Mouse (Mus musculus) forebrain, embryonic 12.5 days (tissue): ENCODE measurements around the gene Klf16. TPM values are rescaled to one million over a fixed set of nuclear protein-coding genes. Genes with fewer than 3 reads are reported as not detected.

Experiments
- ATAC-seq: fragments of 200-750 bp; cut with Nextera tagmentation; 2 replicates; pipeline ENCODE4 v1.8.0; 2017; ENCODE audit warnings: moderate TSS enrichment; ENCODE audit not compliant: low FRiP score
- H3K27ac ChIP-seq: fragments of 300-500 bp; sonication (generic); 2 replicates; pipeline ENCODE4 v1.5.1; 2016; ENCODE audit warnings: mild to moderate bottlenecking
- H3K27me3 ChIP-seq: fragments of 300-500 bp; sonication (generic); 2 replicates; pipeline ENCODE4 v1.6.1; 2016; ENCODE audit warnings: mild to moderate bottlenecking
- H3K36me3 ChIP-seq: fragments of 300-500 bp; sonication (generic); replicated peaks from 2 replicates; pipeline ENCODE4 v1.6.1; 2016; ENCODE audit warnings: mild to moderate bottlenecking
- H3K4me1 ChIP-seq: fragments of 300-500 bp; sonication (generic); 2 replicates; pipeline ENCODE4 v1.6.1; 2016
- H3K4me2 ChIP-seq: fragments of 300-500 bp; sonication (generic); 2 replicates; pipeline ENCODE4 v1.6.1; 2016; ENCODE audit warnings: mild to moderate bottlenecking, moderate library complexity
- H3K4me3 ChIP-seq: fragments of 300-500 bp; sonication (generic); replicated peaks from 2 replicates; pipeline ENCODE4 v1.5.1; 2016; ENCODE audit warnings: mild to moderate bottlenecking
- H3K9ac ChIP-seq: fragments of 300-500 bp; sonication (generic); 2 replicates; pipeline ENCODE4 v1.6.1; 2016; ENCODE audit warnings: mild to moderate bottlenecking
- H3K9me3 ChIP-seq: fragments of 300-500 bp; sonication (generic); 2 replicates; pipeline ENCODE4 v1.6.1; 2016
- WGBS: fragments of 180-500 bp; shearing (Covaris S2); methylation state at CpG from one replicate; pipeline ENCODE4 v1.1.7; 2016; 5-methylcytosine and 5-hydroxymethylcytosine counted together
- polyA plus RNA-seq: library from polyadenylated mRNA; unstranded; fragments of >200 nt; fragmentation: Nextera tagmentation; extraction: Ambion mirVana; gene quantifications from 2 replicates; pipeline ENCODE4 v1.2.1, GENCODE M21; 2016

Gene Klf16
- polyA plus RNA-seq, 1 experiment from 2014 or later = 9.5 TPM

GRCm38 (mm10) chr10:80568876-80569275 lies 8.2 kb downstream of the Klf16 start:
- H3K27ac ChIP-seq = no peak overlapping the region
- H3K4me1 ChIP-seq = peaks cover 46% of the 10 kb centered on the region
- no peak overlapping the region for H3K9ac ChIP-seq
- no peaks in the 10 kb centered on the region for H3K27me3 ChIP-seq
- no peak overlapping the region for H3K4me2 ChIP-seq
- no peak for ATAC-seq
- WGBS = 96% methylated on average over 29 of the region's 29 CpGs
- H3K4me3 ChIP-seq = no peak overlapping the region
- peaks cover 12% of the 10 kb centered on the region for H3K36me3 ChIP-seq
- no peaks in the 10 kb centered on the region for H3K9me3 ChIP-seq

DNA sequence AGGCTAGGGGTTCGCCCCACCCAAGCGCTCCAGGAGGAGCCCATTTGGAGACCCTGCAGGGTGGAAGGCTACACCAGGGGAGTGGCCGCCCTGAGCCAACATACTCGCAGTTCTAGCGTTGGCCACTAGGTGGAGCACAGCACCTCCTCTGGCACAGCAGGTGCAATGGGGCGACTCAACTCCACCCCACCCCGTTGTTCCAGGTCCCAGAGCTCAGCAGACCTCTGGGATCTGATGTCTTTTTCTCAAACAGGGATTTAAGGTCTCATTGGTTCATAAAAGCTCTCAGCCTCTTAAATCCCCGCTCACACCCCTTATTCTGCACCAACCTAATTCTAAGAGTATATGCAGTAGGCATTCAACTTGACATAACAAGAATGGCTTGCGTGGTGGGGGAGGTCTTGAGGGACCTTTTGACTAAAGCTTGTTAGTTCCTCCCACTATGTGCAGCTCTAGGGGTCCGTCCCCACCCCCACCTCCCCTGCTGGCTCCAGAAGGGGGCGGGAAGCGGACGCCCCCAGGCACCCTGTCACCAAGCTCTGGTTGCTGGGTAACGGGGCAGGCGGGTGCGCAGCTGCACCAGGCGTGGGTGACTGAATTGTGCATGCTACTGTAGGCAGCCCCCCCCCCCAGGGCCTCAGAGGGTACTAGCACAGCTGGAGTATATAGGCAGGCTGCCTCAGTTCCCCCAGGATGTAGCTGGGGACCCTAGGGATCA lies 10.6 kb downstream of the Klf16 start:
- no peak overlapping the region for H3K4me3 ChIP-seq
- no peaks in the 10 kb centered on the region for H3K27me3 ChIP-seq
- peak overlapping the region; percentile 35 for H3K4me2 ChIP-seq
- peak overlapping the region; percentile 80 for H3K27ac ChIP-seq
- 16% methylated on average over 17 of the region's 17 CpGs for WGBS
- H3K9me3 ChIP-seq = no peaks in the 10 kb centered on the region
- peaks cover 12% of the 10 kb centered on the region for H3K36me3 ChIP-seq
- peak; percentile 70 for ATAC-seq
- peaks cover 42% of the 10 kb centered on the region for H3K4me1 ChIP-seq
- no peak overlapping the region for H3K9ac ChIP-seq

DNA sequence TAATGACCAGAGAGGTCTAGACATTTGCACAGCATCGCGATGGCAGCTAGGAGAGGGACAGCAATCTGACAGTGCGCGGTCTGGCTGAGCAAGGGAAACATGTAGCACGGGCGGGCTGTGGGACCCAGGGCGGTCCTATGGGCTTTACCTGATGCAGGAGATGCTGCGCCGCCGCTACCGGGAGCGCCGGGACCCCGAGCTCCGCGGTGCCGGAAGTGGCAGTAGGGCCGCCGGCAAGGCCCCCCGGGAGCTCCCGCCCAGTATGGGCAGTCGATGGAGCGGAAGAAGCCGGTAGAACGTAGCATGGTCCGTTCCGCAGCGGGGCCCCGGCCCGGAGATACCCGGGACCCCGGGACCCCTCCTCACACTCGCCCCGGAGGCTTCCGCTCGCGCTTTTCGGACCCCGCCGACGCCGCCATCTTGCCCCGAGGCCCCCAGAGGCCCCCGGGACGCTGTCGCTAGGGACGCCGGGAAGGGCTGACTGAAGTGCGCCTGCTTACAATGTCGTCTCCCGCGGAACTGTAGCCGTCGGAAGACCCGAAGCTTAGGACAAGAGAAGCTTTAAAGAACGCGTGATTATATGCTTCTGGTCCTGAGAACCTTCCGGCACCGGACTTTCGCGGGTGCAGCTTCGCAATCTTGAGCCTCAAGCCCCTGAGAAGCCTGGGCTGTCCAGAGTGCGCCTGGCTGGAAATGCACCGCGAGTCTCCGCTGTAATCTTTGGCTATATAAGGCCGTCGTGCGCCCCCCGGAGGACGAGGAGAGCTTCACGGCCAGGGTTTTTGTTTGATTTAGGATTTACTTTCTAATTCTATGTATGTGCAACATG lies 15.8 kb downstream of the Klf16 start, which contains the start of gene Rexo1:
Gene Rexo1 (minus strand): TSS at position 445 of the 829 bp plus-strand sequence.
- Histone ChIP-seq H3K4me3 (peak within 1 kb of the TSS; percentile 99), H3K9ac (peak within 1 kb of the TSS; percentile 91), H3K27ac (peak within 1 kb of the TSS; percentile 91), H3K36me3 (no peaks in the 10 kb centered on the region), H3K27me3 (no peaks in the 10 kb centered on the region), H3K9me3 (no peaks in the 10 kb centered on the region), H3K4me2 (peak within 1 kb of the TSS; percentile 95), H3K4me1 (peaks cover 43% of the 10 kb centered on the region)
- WGBS = under 1% methylated on average over 72 of the region's 72 CpGs
- ATAC-seq = peak; percentile 82

- no peaks in the 10 kb centered on the region for H3K36me3 ChIP-seq
- H3K4me3 ChIP-seq = peak overlapping the region; percentile 99
- WGBS = 3% methylated on average over 13 of the region's 13 CpGs
- H3K27me3 ChIP-seq = no peaks in the 10 kb centered on the region
- H3K4me1 ChIP-seq = peaks cover 41% of the 10 kb centered on the region
- H3K4me2 ChIP-seq = peak overlapping the region; percentile 95
- no peak overlapping the region for H3K27ac ChIP-seq
- H3K9me3 ChIP-seq = no peaks in the 10 kb centered on the region
- H3K9ac ChIP-seq = peak overlapping the region; percentile 91
- ATAC-seq = 0 out of 2 replicates have a peak, but pooled peaks have one; percentile 1
Observed at GRCm38 (mm10) chr10:80560621-80561020, 16.5 kb downstream of the Klf16 start.

GRCm38 (mm10) chr10:80559431-80559830 lies 17.7 kb downstream of the Klf16 start:
- H3K27me3 ChIP-seq = no peaks in the 10 kb centered on the region
- no peaks in the 10 kb centered on the region for H3K9me3 ChIP-seq
- no peak overlapping the region; the same call in 1 of the 2 replicates for H3K4me3 ChIP-seq
- H3K36me3 ChIP-seq = no peaks in the 10 kb centered on the region
- no peak overlapping the region for H3K9ac ChIP-seq
- H3K4me2 ChIP-seq = no peak overlapping the region
- ATAC-seq = no peak
- 91% methylated on average over 7 of the region's 7 CpGs for WGBS
- H3K27ac ChIP-seq = no peak overlapping the region
- peaks cover 41% of the 10 kb centered on the region for H3K4me1 ChIP-seq

- no peaks in the 10 kb centered on the region for H3K36me3 ChIP-seq
- no peak overlapping the region for H3K4me3 ChIP-seq
- peaks cover 39% of the 10 kb centered on the region for H3K4me1 ChIP-seq
- no peaks in the 10 kb centered on the region for H3K27me3 ChIP-seq
- no peaks in the 10 kb centered on the region for H3K9me3 ChIP-seq
- no peak overlapping the region for H3K4me2 ChIP-seq
- peak overlapping the region; percentile 21; the same call in 1 of the 2 replicates for H3K9ac ChIP-seq
- no peak for ATAC-seq
- 27% methylated on average over 5 of the region's 5 CpGs for WGBS
- H3K27ac ChIP-seq = no peak overlapping the region
Observed at GRCm38 (mm10) chr10:80557346-80557965, 19.7 kb downstream of the Klf16 start.

DNA sequence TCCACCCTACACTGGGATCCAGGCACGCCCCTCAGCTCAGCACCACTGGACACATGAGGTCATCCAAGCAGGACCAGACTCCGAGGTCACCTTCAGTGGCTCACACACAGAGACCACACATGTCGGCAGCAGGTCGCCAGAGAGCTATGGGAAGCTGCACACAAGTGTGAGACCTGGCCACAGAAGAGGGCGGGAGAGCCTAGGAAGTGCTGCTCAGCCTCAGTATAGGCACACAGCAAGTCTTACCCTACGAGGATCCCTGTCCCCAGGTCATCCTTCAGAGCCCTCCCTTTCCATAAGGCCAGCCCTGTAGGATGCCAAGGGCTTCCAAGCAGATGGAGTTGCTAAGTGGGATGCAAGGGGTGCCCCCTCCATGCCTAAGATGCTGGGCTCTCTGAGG lies 23.1 kb downstream of the Klf16 start:
- 95% methylated on average over 6 of the region's 6 CpGs for WGBS

DNA sequence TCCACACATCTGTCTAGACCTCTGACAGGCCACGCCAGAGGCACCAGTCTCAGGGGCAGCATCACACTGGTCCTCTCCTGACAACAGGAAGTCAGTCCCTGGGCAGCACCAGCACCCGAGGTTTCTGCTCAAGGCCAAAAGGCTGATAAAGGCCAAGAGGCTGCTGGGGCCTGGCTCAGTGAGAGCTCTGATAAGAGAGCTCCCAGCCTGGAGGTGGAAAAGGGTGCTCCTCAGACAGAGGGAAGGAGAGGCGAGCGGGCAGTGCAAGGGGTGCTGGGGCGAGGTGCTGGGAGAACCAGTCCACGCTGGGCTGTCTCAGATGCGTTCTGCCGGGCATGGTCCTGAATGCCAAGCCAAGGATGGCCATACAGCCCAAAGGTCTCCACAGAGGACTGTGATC lies 23.5 kb downstream of the Klf16 start:
- Histone ChIP-seq H3K4me1 (peaks cover 14% of the 10 kb centered on the region), H3K4me3 (no peak overlapping the region), H3K27me3 (no peaks in the 10 kb centered on the region), H3K4me2 (no peak overlapping the region), H3K9ac (no peak overlapping the region), H3K36me3 (peaks cover 22% of the 10 kb centered on the region), H3K9me3 (no peaks in the 10 kb centered on the region), H3K27ac (no peak overlapping the region)
- ATAC-seq = no peak
- WGBS = 95% methylated on average over 8 of the region's 8 CpGs

More for the DNA sequence above, 23.1 kb downstream of the Klf16 start:
- Histone ChIP-seq H3K36me3 (peaks cover 19% of the 10 kb centered on the region), H3K27me3 (no peaks in the 10 kb centered on the region), H3K4me1 (peaks cover 14% of the 10 kb centered on the region), H3K4me3 (no peak overlapping the region), H3K9me3 (no peaks in the 10 kb centered on the region), H3K4me2 (no peak overlapping the region), H3K9ac (no peak overlapping the region), H3K27ac (no peak overlapping the region)
- no peak for ATAC-seq

DNA sequence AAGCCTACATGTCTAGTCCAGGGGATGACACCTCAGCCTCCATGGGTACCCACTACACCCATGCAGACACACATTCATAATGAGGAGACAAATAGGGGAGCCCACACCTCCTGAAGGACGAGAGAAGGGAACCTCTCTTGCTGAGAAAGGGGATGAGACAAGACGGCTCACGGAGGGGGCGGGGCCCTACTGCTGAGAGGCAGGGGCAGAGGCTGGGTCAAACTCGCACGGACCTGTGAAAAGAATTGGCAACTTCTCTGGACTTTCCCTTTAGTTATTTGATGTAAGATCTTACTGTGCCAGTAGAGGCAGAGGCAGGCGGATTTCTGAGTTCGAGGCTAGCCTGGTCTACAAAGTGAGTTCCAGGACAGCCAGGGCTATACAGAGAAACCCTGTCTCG lies 24.8 kb downstream of the Klf16 start:
- Histone ChIP-seq H3K27me3 (no peaks in the 10 kb centered on the region), H3K9ac (no peak overlapping the region), H3K9me3 (no peaks in the 10 kb centered on the region), H3K27ac (no peak overlapping the region), H3K4me1 (peaks cover 6% of the 10 kb centered on the region), H3K4me3 (no peak overlapping the region), H3K4me2 (no peak overlapping the region), H3K36me3 (peaks cover 34% of the 10 kb centered on the region)
- ATAC-seq = no peak
- WGBS = 64% methylated on average over 9 of the region's 9 CpGs

DNA sequence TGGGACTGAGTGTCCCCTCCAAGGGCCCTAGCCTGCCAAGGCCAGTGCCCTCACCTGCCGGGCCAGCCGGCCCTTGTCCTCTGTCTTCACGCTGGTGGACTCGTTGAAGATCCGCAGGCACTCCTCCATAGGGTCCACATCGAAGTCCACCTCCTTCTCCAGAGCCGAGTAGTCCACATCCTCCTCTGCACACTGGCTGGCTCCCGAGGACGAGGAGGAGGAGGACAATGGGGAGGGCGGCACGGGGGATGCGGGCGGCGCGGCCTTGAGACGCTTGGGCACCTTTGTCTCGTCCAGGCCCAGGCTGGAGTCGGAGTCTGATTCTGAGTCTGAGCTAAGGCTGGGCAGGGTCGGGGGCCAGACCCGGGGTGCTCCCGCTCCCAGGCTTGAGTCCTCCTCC lies 27.8 kb downstream of the Klf16 start:
- H3K4me2 ChIP-seq = no peak overlapping the region
- no peaks in the 10 kb centered on the region for H3K9me3 ChIP-seq
- peaks cover 2% of the 10 kb centered on the region; the same call in 1 of the 2 replicates for H3K4me1 ChIP-seq
- no peak for ATAC-seq
- H3K9ac ChIP-seq = no peak overlapping the region
- 92% methylated on average over 21 of the region's 21 CpGs for WGBS
- no peaks in the 10 kb centered on the region for H3K27me3 ChIP-seq
- H3K4me3 ChIP-seq = no peak overlapping the region
- no peak overlapping the region for H3K27ac ChIP-seq
- peaks cover 65% of the 10 kb centered on the region for H3K36me3 ChIP-seq

GRCm38 (mm10) chr10:80548428-80549006 lies 28.6 kb downstream of the Klf16 start:
- H3K27me3 ChIP-seq = no peaks in the 10 kb centered on the region
- 76% methylated on average over 10 of the region's 10 CpGs for WGBS
- H3K9me3 ChIP-seq = no peaks in the 10 kb centered on the region
- H3K4me3 ChIP-seq = no peak overlapping the region
- ATAC-seq = peak; percentile 69; the same call in 1 of the 2 replicates
- H3K9ac ChIP-seq = no peak overlapping the region
- H3K4me1 ChIP-seq = peaks cover 2% of the 10 kb centered on the region; the same call in 1 of the 2 replicates
- H3K4me2 ChIP-seq = no peak overlapping the region
- H3K27ac ChIP-seq = no peak overlapping the region
- H3K36me3 ChIP-seq = peaks cover 73% of the 10 kb centered on the region

DNA sequence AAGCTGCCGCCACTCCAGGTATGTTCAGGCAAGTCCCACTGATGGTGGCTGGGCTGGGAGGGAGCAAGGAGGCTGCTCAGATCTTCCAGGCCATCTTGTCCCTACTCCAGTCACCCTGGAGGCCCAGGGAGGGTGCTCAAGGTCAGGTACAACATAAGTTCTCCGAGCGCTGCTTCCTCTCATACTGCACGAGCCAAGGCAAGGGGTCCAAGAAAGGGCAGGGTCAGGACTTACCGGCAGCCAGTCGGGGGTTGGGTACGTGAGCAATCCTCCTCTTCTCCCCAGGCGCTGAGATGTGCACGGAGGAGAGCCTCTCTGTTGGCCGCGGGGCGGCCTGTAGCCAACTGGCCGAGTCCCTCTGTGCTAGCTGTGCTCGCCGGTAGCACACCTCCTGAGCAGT lies 29.6 kb downstream of the Klf16 start:
- Histone ChIP-seq H3K27ac (no peak overlapping the region), H3K9me3 (no peaks in the 10 kb centered on the region), H3K4me1 (peaks cover 2% of the 10 kb centered on the region; the same call in 1 of the 2 replicates), H3K4me3 (no peak overlapping the region), H3K36me3 (peaks cover 83% of the 10 kb centered on the region), H3K27me3 (no peaks in the 10 kb centered on the region), H3K9ac (no peak overlapping the region), H3K4me2 (no peak overlapping the region)
- ATAC-seq = no peak
- WGBS = 96% methylated on average over 14 of the region's 15 CpGs
